Mouse (Mus musculus): ENCODE measurements around the gene Slc36a2. TPM values are rescaled to one million over a fixed set of nuclear protein-coding genes. Genes with fewer than 3 reads are reported as not detected.

Gene Slc36a2
- total RNA-seq (2023), result not detected

GRCm38 (mm10) chr11:55184733-55185291, at the start of gene Slc36a2:
Gene Slc36a2 (minus strand): TSS chr11:55185077.

GRCm38 (mm10) chr11:55204159-55204596, 19.3 kb upstream of the Slc36a2 start, which contains the start of gene Slc36a1:
Gene Slc36a1 (plus strand): TSS chr11:55204350.

GRCm38 (mm10) chr11:55151608-55152007, 33.3 kb downstream of the Slc36a2 start, which contains the start of gene Slc36a3:
Gene Slc36a3 (minus strand): TSS chr11:55151708.

Other genes with a start within 250 kb of the Slc36a2 start
- gene Tnip1, start 222.2 kb downstream of the Slc36a2 start, total RNA-seq (2023), result 100 to 1,000 TPM; 169 to 173 TPM
- gene Anxa6, start 151.6 kb downstream of the Slc36a2 start, total RNA-seq (2023), result 100 to 1,000 TPM; 448 to 457 TPM
- 10 to 100 TPM; 38.7 to 41.7 TPM for gene Ccdc69, start 106.9 kb downstream of the Slc36a2 start, total RNA-seq (2023)
- 10 to 100 TPM; 65.3 to 72.2 TPM for gene Gm2a, start 87.0 kb downstream of the Slc36a2 start, total RNA-seq (2023)
- gene Slc36a3, start 33.4 kb downstream of the Slc36a2 start, total RNA-seq (2023), result not detected
- 10 to 100 TPM; 28.0 to 29.5 TPM for gene Slc36a1, start 19.3 kb upstream of the Slc36a2 start, total RNA-seq (2023)
- under 1 TPM; 0.03 to 0.15 TPM for gene Fat2, start 151.5 kb upstream of the Slc36a2 start, total RNA-seq (2023)
- gene Sparc, start 238.1 kb upstream of the Slc36a2 start, total RNA-seq (2023), result not detected